Mouse (Mus musculus) retina, postnatal 1 day (tissue): Measurements from ENCODE around the gene Alg1.

ENCODE experiments used
- DNase-seq: peaks from one replicate; pipeline ENCODE4 v3.0.0-alpha.2; 2012

The Alg1 gene

DNA sequence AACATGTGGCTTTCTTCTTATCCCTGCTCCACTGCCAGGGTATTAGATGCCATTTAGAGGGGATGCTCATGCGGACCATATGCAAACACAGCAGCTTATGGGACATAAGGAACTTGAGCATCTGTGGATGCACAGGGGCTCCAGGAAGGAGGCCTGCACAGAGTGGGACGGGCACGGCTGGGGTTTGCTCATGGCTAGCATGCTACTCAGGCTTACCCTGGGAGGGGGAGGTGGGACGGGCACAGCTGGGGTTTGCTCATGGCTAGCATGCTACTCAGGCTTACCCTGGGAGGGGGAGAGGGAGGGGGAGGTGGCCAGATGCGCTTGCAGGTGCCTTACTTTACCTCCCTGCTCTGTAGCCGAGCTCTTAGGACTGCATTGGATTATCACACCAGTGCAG is 9.5 kb downstream of the Alg1 start:
- no peak for DNase-seq

DNA sequence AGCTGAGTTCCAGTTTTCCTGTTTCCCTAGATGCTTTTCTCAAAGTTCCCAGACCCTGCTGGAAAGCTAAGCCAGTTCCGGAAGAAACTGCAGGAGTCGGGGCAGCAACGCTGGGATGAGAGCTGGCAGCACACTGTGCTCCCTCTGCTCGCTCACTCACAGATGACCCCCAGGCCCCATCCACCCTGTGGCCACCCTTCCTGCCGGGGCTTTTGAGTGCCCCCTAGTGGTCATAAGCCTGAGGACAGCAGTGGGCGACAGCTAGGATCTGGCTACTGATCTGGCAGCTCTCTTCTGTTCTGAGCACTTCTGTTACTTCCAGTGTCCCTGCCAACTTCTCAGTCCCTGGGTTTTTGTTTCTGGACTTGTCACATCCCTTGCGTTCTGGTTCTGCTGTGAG is 11.0 kb downstream of the Alg1 start:
- DNase-seq: peak; percentile 61

DNA sequence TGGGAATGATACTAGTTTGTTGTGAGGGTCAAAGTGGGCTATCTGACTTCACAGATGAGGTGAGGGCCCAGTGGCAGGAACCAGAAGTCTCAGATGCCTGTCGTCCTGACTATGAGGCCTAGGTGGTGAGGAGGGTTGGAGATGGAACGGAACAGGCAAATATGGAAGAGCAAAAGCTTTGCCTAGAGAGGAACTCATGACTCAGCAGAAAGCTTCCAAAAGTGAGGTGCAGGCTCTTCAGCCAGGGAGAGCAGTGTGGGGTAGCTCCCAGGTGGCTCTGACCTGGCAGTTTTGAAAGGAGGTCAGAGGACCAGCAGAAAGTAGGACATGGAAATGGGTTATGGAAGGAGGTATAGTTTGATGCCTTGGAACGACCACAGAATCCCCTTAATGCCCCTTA is 17.5 kb downstream of the Alg1 start:
- no peak for DNase-seq

DNA sequence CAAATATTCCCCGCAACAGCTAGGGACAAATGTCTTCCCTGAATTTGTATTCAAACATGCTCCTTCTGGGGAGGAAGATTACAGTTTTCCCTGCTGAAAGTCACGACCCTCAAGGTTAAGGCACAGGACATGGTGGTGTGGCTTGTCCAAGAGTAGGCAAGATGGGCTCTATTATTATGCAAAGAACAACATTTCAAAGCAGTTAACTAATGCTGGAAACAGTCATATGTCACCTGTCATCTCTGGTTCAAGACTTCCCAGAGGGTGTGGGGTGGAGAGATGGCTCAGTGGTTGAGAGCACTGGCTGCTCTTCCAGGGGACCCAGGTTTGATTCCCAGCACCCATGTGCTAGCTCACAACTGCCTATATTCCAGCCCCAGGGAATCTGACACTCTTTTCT is 18.8 kb downstream of the Alg1 start:
- DNase-seq: no peak

DNA sequence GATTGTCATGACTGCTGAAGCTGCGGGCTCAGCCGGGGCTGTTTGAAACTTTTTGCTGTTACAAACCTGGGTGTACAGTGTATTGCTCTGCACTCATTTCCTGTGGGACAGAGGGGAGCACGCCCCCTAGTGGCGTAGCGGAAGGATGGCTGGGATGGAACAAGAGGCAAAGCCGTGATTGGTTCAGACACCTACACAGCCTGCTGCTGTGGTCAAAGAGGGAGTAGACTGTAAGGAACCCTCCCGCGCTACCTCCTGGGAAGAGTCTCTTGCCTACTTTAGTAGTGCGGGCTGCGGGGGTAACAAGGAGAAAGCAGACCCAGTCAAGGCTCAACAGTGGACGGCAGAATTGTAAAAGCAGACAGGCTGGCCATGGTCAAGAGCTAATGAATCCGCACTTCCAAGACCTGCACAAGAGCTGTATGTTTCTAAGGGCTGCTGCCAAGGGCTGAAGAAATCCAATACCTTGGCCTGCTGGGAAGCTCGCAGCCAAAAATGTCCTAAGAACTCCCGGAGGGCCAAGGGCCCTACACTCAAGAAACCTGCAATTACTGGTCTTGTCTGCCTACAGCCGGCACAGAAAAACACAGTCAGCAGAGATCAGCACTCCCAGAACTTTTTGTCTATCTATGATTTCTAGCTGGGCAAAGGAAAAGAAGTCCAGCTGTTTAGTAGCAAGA is 21.1 kb downstream of the Alg1 start:
- peak; percentile 89 for DNase-seq

DNA sequence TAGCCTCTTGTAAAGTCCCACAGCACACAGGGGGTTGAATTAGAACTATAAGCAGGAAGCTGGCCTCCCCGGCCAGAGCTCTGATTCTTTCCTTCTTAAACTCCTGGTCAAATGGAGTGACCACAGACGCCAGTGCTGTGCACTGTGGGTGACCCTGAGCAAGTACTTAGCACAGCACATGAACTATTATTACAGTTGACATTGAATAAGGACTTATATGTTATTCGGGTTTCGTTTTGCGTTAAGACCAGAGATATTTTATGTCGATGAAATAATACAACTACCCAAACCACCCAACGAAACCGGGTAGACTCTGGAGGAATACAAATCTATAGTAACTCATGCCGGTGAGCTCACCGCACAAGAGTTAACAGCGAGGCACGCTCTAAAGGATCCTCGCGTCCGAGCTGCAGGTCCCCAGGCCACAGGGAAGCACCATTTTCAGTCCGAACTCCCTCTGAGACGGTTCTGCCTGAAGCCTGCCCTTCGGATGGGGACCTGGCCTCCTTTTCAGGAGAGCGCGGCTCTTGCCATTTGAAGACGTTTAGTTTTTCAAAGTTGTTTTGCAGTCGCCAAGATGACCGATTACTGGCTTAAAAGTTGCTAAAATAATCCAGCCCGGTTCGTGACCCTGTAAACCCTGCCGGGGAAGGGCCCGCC is 21.8 kb downstream of the Alg1 start:
- DNase-seq: peak; percentile 9

DNA sequence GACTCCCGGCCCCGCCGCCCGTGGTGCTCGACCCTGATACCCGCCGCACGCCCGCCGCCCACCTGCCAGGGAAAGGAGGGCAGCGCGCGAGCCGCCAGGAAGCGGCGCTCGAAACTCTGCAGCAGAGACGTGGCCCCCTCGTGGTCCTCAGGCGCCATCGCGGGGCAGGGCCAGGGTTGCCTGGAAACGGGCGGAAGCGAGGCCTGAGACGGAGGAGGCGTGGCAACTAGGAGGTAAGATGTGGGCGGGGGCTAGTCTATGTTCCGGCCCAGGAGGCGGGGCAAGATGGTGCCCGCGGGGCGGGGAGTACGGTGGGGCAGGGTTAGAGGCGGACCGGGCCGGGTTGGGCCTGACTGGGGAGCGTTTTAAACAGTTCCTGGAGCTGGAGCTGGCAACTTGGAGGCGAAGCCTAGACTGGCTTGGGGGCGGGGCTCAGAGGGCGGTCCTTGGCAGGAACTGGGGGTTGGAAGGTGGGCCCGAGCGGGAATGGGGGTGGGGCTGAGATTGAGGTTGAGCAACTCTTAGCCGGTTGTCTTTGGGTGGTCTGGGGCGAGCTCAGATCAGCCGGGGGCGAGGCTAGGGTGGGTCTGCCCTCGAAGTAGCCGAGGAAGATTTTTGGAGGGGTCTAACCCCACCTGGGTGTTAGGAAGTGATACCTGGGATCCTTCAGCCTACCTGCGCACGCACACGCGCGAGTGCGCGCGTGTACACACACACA is 22.5 kb downstream of the Alg1 start, which contains the start of gene Eef2kmt:
Gene Eef2kmt, minus strand, starts transcription at position 205 of the 718 bp plus-strand sequence.
- peak; percentile 99 for DNase-seq

DNA sequence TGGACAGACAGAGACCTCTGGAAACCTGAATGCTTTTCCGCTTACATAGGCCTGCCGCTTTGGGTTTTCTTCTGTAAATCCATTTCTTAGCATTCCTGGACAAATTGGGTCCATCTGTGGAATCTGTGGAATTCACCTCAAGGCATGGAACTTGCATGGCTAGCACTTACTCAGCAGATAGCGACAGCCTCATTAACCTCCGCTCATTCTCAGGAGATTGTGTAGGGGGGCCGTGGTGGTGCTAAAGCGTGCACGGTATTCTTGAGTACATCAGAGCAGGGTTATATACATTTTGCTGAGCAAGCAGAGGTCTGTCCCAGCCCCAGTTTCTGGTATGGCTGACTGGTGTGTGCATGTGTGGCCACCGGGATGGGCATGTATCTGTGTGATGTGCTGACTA is 29.7 kb downstream of the Alg1 start:
- DNase-seq: no peak

DNA sequence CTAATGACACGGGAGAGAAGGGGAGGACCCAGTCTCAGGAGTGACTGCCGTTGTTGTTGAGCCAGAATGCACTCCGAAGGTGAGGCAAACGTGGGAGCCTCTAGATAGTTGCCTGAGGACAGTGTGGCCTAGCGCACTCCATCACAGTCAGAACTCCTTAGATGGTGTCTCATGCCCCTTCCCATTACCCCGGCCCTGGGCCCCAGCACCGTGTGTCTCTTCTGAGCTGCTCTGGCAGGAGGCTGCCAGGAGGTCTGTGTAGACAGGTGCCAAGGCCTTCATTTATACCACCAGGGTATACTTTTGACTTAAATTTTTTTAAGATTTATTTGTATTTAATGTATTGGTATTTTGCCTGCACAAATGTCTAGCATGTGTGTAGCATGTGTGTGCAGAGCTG is 30.5 kb downstream of the Alg1 start:
- DNase-seq: no peak

DNA sequence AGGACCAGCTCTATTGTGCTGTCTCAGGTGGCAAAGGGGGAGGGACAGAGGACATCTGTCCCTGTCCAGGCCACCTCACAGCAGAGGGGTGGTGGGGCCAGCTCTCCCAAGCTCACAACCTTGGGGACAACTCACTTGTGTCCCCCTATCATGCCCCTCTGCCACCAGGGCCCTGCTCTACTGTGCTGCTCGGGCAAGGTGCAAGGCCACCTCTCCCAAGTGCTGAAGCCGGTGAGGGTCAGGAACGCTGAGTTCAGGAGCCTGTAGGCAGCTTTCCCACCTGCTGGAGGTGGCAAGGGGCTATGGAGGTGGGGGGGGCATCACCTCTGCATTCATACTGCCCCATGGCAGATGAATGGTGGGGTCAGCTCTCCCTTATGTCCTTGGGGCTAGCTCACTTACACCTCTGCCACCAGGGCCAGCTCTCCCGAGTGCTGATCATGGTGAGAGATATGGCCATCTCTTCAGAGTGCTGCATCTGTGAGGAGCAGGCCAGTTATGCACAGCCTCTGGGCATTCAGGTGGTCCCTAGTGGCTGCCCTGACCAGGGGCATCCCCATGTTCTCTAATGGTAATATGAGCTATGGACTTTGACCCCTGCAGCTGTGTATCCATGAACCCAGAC is 38.1 kb downstream of the Alg1 start:
- DNase-seq: no peak

DNA sequence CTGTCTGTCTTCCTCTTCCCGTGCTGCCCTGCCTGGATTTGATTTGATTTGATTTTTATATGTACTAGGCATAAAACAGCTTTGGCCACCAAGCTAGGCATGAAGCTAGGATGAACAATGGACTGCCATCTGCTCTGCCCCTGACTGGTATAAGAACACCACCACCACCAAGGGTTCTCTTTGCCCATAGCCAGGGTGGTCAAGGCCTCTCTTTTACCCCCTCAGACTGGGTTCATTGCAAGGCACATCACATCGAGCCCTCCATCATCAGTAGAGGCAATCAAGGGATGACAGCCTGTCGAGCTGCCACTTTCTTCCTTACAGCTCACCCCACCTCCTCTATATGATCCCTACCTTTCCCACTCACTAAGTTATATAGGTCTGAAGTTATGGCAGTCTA is 39.0 kb downstream of the Alg1 start:
- DNase-seq: no peak

DNA sequence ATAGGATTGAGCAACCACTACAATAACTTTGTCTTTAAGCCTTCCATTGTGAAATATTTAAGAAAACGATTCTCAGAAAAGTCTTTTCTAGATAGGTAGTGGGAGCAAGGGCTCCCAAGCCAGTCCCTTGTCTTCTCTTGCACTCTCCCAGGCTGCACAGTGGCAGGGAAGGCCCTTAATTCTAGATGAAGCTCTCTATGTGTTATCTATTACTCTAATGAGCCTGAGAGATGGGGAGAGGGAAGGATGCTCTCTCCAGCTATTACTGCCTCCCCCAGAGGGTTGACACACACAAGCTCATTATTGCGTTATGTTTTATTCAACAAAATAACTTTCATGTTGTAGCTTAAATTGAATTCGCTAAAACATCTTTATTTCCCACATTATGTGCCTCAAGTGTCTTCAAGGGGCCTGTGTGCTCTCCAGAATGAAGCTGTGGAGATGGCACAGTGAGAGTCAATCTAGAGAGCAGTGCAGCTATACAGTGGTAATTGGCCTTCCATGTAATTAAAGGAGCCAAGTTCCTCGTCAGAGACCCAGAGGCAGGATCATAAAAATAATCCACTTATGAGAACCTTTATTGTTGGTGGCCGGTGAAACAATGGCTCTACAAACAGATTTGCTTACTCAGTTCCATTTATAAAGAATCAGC is 46.3 kb downstream of the Alg1 start:
- DNase-seq: peak; percentile 3

DNA sequence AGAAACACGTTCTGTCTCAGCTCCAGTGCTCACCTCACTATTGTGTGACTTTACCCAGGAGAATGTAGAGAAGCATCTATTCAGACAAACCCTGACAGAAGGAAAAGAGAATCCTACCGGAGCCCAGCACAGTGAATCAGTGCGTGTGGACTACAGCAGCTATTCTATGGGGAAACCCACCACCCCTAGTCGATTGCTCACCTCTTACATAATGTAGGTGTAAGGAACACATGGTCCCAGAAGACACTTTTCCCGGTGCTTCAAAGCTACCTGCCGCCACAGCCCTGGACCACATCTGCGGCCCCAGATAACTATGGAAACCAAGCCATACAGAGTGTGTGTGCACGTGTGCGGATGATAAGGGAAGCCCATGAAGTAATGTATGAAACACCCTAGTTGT is 49.3 kb downstream of the Alg1 start:
- no peak for DNase-seq

DNA sequence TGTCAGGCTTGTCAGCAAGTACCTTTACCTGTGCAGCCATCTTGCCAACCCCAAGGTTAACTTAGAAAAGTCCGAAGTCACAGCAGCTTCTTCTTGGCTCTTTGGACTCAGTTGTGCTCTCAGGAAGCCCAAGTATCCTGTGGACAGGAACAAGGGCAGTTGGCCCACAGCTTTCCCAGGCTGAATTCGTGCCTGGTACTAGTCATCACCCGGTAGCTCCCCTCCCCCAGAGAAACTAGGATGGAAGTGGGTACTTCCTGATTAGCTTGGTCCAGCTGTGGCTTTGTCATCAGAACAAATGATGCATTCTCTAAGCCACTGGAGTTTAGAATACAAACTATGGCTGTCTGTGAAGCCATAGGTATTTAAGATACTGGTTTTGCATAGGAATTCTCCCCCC is 52.0 kb downstream of the Alg1 start:
- DNase-seq: no peak
